Mouse (Mus musculus): ENCODE measurements at regions not wholly inside any gene's neighbourhood (a gene's known extent, or its start where the extent isn't known, plus 50 kb on each side); places are given as distances from the start of the nearest gene placed in this dataset.

DNA sequence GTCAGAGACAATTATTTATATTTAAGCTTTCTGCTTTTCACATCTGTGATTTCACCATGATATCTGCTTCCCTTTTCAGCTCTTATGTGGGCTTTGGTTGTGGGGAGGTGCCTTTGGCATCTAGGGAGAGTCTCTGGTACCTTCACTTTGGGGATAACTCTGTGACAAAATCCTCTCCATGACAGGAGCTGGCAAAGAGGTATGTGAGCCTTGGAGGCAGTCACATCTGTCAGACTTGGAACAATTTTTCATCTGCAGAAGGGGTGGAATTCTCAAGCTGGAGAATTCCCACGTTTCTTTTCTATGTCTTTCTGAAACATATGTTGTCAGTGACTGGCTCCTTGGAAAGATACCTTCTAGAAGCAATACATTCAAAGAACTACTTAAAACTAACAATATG, 312.2 kb upstream of the Nrg3 start:
- no peak for DNase-seq (ENCODE audit: low read depth, low spot score)

DNA sequence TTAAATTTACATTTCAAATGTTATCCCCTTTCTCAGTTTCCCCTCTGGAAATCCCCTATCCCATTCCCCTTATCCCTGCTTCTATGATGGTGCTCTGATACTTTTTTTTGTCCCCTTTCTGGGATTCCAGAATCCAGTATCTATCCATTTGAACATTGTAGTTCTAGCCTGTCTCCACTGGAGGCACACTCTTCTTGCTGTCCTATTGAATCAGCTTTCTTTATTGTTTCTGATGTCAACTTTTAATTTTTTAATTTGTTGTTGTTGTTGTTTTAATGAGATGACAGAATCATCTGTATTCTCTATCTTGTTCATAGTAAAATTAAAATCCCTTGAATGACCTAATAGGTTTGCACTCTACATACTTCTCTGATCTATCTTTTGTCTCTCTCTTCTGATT, 309.0 kb upstream of the Nrg3 start:
- DNase-seq (ENCODE audit: low read depth, low spot score) = peak; percentile 2

DNA sequence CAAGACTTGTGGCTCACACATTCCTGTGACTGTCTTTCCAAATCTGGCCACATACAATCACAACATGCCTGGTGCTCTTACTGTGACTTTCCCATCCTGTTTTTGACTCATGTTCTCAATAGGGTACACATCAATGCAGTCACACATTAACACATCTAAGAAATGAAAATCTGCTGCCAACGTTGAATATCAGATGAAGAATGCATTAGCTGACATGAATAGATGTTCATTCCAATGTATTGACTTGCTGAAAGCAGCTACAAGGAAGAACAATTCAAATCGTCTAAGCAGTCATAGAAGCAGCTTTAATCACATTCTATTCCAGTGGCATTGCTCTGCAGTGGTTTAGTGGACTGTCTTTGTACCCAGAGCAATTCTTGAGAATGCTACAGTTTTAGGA, 295.2 kb upstream of the Nrg3 start:
- DNase-seq (ENCODE audit: low read depth, low spot score) = no peak
